Mouse (Mus musculus) cerebellum, adult 2 months (tissue): ENCODE data around the gene Babam2. TPM values are rescaled to one million over a fixed set of nuclear protein-coding genes. Genes with fewer than 3 reads are reported as not detected.

Source experiments
- DNase-seq, 2 experiments: peaks; one replicate each; pipeline ENCODE4 v3.0.0; 2021
- H3K27ac ChIP-seq: fragments of 200-500 bp; 2 replicates; pipeline ENCODE4 v1.5.1; 2012; ENCODE audit warnings: low read length, control low read depth, inconsistent platforms; ENCODE audit not compliant: insufficient read depth
- H3K27me3 ChIP-seq: fragments of 200-500 bp; 2 replicates; pipeline ENCODE4 v1.6.1; 2012; ENCODE audit warnings: inconsistent platforms, mild to moderate bottlenecking, low read length, moderate library complexity; ENCODE audit not compliant: control insufficient read depth, insufficient read depth
- H3K4me1 ChIP-seq: fragments of 200-500 bp; 2 replicates; pipeline ENCODE4 v1.6.1; 2011; ENCODE audit warnings: low read length; ENCODE audit not compliant: control insufficient read depth, insufficient read depth
- H3K4me3 ChIP-seq: fragments of 200-500 bp; replicated peaks from 2 replicates; pipeline ENCODE3; 2011; ENCODE audit warnings: mild to moderate bottlenecking, low read depth, low read length, control low read depth; ENCODE audit not compliant: insufficient read depth
- CTCF ChIP-seq: fragments of 200-500 bp; IDR thresholded peaks from 2 replicates; pipeline ENCODE4 v1.5.1; 2011; ENCODE audit warnings: low read depth, mild to moderate bottlenecking, control low read depth, low read length, moderate library complexity, borderline replicate concordance; ENCODE audit not compliant: insufficient read depth
- POLR2A ChIP-seq: fragments of 200-500 bp; IDR thresholded peaks from 2 replicates; pipeline ENCODE4 v1.6.1; 2011; ENCODE audit warnings: low read length, control low read depth, borderline replicate concordance; ENCODE audit not compliant: insufficient read depth
- WGBS: fragments of 180-500 bp; shearing (Covaris S2); methylation state at CpG from one replicate; pipeline ENCODE4 v1.1.7; 2018; 5-methylcytosine and 5-hydroxymethylcytosine counted together
- polyA plus RNA-seq: library from polyadenylated mRNA; depleted of rRNA; stranded (reverse); fragments of >200 nt; gene quantifications from 2 replicates; pipeline ENCODE4 v1.2.3, GENCODE M21; 2012

Babam2 gene
- polyA plus RNA-seq, 1 experiment, result 42.8 TPM

DNA sequence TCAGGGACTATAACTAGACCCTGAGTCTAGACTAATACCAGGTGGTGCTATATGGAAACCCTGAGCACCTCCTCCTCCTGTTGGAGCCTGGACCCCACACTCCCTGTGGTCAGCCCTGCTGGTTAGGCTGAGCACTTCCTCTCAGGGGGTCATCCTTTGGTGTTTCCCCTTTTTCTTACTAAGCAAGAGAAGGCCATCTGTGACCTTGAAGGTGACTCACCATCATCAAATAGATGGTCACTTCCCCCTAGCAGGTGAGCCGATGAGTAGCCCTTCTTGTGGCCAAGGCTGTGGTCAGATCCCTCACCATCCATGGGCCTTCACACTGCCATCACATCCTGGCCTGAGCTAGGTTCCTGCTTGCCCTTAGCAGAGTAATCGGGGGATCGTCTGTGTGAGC lies 379.7 kb downstream of the Babam2 start:
- Histone ChIP-seq H3K27me3 (no peaks in the 10 kb centered on the region), H3K4me1 (no peaks in the 10 kb centered on the region), H3K27ac (no peak overlapping the region), H3K4me3 (no peak overlapping the region)
- TF ChIP-seq POLR2A, result no peak
- no peak for TF ChIP-seq CTCF
- no peak for DNase-seq
- 90% methylated on average over 3 of the region's 3 CpGs for WGBS

DNA sequence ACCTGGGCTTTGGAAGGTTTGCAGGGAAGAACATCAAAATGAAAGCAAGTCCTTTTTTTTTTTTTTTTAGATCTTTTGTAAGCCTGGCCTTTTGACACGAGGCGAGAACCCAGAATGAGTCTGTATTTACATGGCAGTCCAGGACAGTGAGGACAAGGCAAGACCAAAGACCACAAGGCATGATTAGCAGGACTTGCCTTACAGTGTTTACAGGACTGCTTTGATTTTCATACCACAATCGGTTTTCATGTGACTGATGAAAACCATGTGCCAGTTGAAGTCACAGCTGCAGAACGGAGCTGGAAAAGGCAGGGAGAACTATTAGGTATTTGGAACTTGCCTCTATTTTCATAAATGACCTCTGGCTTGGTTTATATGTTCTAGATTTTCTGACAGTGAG lies 381.5 kb downstream of the Babam2 start:
- Histone ChIP-seq H3K27ac (no peak overlapping the region), H3K27me3 (no peaks in the 10 kb centered on the region), H3K4me1 (no peaks in the 10 kb centered on the region), H3K4me3 (no peak overlapping the region)
- no peak for DNase-seq
- TF ChIP-seq CTCF (no peak), POLR2A (no peak)
- WGBS, result 90% methylated on average over 4 of the region's 4 CpGs

GRCm38 (mm10) chr5:32080490-32081219 lies 383.2 kb downstream of the Babam2 start:
- TF ChIP-seq POLR2A (no peak), CTCF (no peak)
- Histone ChIP-seq H3K4me1 (no peaks in the 10 kb centered on the region), H3K27ac (no peak overlapping the region), H3K4me3 (no peak overlapping the region), H3K27me3 (no peaks in the 10 kb centered on the region)
- no peak for DNase-seq
- WGBS, result 37% methylated on average over 7 of the region's 7 CpGs

DNA sequence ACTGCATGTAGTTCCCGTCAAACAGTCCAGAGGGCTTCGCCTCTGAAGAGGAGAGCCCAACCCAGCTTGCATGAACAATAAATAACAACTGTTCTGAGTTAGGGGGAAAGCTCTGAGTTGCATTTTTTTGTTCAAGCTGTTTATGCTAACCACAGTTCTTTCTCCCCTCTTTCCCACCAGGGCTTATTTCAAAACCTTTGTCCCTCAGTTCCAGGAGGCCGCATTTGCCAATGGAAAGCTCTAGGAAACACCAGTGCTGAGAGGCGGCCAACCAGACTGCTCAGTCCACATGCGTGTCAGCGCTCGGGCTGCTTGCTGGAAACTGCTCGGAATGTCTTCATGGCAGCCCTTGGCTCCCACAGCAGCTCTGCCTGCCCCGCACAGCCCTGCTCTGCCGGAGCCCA lies 386.9 kb downstream of the Babam2 start:
- H3K4me1 ChIP-seq, result peaks cover 5% of the 10 kb centered on the region
- no peak overlapping the region for H3K27ac ChIP-seq
- no peak for DNase-seq
- no peaks in the 10 kb centered on the region for H3K27me3 ChIP-seq
- TF ChIP-seq CTCF (no peak), POLR2A (no peak)
- 70% methylated on average over 10 of the region's 10 CpGs for WGBS
- H3K4me3 ChIP-seq, result no peak overlapping the region

GRCm38 (mm10) chr5:32085566-32085965 lies 388.1 kb downstream of the Babam2 start:
- H3K4me3 ChIP-seq, result no peak overlapping the region
- 95% methylated on average over 2 of the region's 2 CpGs for WGBS

DNA sequence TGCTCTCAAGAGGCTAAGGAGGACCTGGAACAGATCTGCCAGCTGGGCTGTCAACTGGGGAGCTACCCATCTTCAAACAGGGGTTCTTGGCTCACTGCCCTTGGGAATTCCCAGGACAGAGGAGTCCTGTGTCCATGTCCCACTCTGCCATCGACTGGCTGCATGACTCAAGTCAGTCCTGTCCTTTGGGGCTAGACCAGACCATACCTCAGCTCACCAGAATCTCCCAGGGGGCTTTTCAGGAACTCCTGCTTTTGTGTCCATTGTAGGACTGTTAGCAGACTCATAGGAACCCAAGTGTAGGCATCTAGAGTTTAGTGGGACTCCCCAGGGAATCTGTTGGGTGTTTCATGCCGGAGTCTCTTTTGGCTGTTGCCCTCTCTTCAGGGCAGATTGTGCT lies 388.5 kb downstream of the Babam2 start:
- no peaks in the 10 kb centered on the region for H3K27me3 ChIP-seq
- WGBS, result 75% methylated on average over 2 of the region's 2 CpGs
- H3K27ac ChIP-seq, result no peak overlapping the region
- no peak overlapping the region for H3K4me3 ChIP-seq
- DNase-seq, result no peak
- TF ChIP-seq CTCF (no peak), POLR2A (no peak)
- peaks cover 5% of the 10 kb centered on the region for H3K4me1 ChIP-seq

More at GRCm38 (mm10) chr5:32085566-32085965, 388.1 kb downstream of the Babam2 start:
- H3K4me1 ChIP-seq, result peaks cover 5% of the 10 kb centered on the region
- no peak for DNase-seq
- H3K27me3 ChIP-seq, result no peaks in the 10 kb centered on the region
- no peak overlapping the region for H3K27ac ChIP-seq
- TF ChIP-seq CTCF (no peak), POLR2A (no peak)

- Histone ChIP-seq H3K27ac (no peak overlapping the region), H3K4me1 (peaks cover 5% of the 10 kb centered on the region), H3K27me3 (no peaks in the 10 kb centered on the region), H3K4me3 (no peak overlapping the region)
- TF ChIP-seq POLR2A (no peak), CTCF (no peak)
- no peak for DNase-seq
- WGBS, result 56% methylated on average over 6 of the region's 6 CpGs
Measured at GRCm38 (mm10) chr5:32086526-32087090, 389.1 kb downstream of the Babam2 start.

DNA sequence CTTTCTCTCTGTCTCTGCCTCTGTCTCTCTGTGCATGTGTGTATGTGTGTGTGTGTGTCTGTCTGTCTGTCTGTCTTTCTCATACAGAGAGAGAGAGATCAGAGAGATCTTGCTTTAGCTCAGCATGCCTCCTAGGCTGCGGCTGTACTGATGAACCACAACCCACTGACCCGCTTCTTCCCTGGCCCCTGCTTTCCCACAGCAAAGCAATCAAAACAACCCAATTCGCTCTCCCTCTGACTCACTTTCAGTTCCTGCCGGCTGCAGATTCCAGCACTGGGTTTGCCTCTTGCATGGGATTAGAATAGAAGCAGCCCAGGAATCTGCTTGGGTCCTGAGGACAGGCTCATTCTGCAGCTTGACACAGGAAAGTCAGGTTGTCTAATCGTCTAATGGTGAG lies 392.0 kb downstream of the Babam2 start:
- Histone ChIP-seq H3K27me3 (no peaks in the 10 kb centered on the region), H3K4me1 (peaks cover 5% of the 10 kb centered on the region), H3K4me3 (no peak overlapping the region), H3K27ac (no peak overlapping the region)
- 66% methylated on average over 5 of the region's 5 CpGs for WGBS
- no peak for DNase-seq
- TF ChIP-seq CTCF (no peak), POLR2A (no peak)
